Mouse (Mus musculus) ovary, postnatal 36 days (tissue): ENCODE data around the gene Elf2.
"Not testable (repeated sequence)": the region's sequence is repeated elsewhere in the genome, so short reads cannot be mapped to it uniquely, and the experiment has no call there.

ENCODE experiments used
- DNase-seq: peaks from one replicate; pipeline ENCODE4 v3.0.0; 2022; ENCODE audit warnings: low spot score, mixed read lengths

Elf2 gene

GRCm38 (mm10) chr3:51233474-51233873 is 107.0 kb downstream of the Elf2 start:
- peak; percentile 39 for DNase-seq

GRCm38 (mm10) chr3:51232205-51232910 is 108.1 kb downstream of the Elf2 start:
- DNase-seq: no peak

GRCm38 (mm10) chr3:51231499-51231898 is 109.0 kb downstream of the Elf2 start:
- DNase-seq: no peak

- no peak for DNase-seq
Observed at GRCm38 (mm10) chr3:51230886-51231285, 109.6 kb downstream of the Elf2 start.

GRCm38 (mm10) chr3:51230146-51230835 is 110.2 kb downstream of the Elf2 start:
- DNase-seq: no peak

- DNase-seq: no peak
Observed at GRCm38 (mm10) chr3:51229226-51229625, 111.2 kb downstream of the Elf2 start.

GRCm38 (mm10) chr3:51228821-51229205 is 111.7 kb downstream of the Elf2 start:
- no peak for DNase-seq

GRCm38 (mm10) chr3:51228038-51228820 is 112.2 kb downstream of the Elf2 start:
- DNase-seq: peak; percentile 50

GRCm38 (mm10) chr3:51226601-51227000 is 113.9 kb downstream of the Elf2 start:
- no peak for DNase-seq

- DNase-seq: no peak
Observed at GRCm38 (mm10) chr3:51225979-51226378, 114.5 kb downstream of the Elf2 start.

- no peak for DNase-seq
Observed at GRCm38 (mm10) chr3:51225226-51225750, 115.2 kb downstream of the Elf2 start.

GRCm38 (mm10) chr3:51224363-51225225 is 115.9 kb downstream of the Elf2 start, which contains the start of gene Noct:
Gene Noct, plus strand, starts transcription at chr3:51224447.
- DNase-seq: peak; percentile 87

- DNase-seq: no peak
Observed at GRCm38 (mm10) chr3:51223556-51223955, 116.9 kb downstream of the Elf2 start.

- DNase-seq: no peak
Observed at GRCm38 (mm10) chr3:51222834-51223460, 117.5 kb downstream of the Elf2 start.

GRCm38 (mm10) chr3:51222302-51222701 is 118.2 kb downstream of the Elf2 start:
- DNase-seq: no peak

GRCm38 (mm10) chr3:51221847-51222246 is 118.6 kb downstream of the Elf2 start:
- no peak for DNase-seq

GRCm38 (mm10) chr3:51220846-51221245 is 119.6 kb downstream of the Elf2 start:
- DNase-seq: no peak

GRCm38 (mm10) chr3:51219213-51219612 is 121.2 kb downstream of the Elf2 start:
- no peak for DNase-seq

GRCm38 (mm10) chr3:51218385-51218784 is 122.1 kb downstream of the Elf2 start:
- not testable (repeated sequence) for DNase-seq

GRCm38 (mm10) chr3:51216351-51216750 is 124.1 kb downstream of the Elf2 start:
- not testable (repeated sequence) for DNase-seq

- no peak for DNase-seq
Observed at GRCm38 (mm10) chr3:51215681-51216080, 124.8 kb downstream of the Elf2 start.
